Mouse (Mus musculus) cerebellum, adult 2 months (tissue): Measurements from ENCODE around the gene Nod1. TPM values are rescaled to one million over a fixed set of nuclear protein-coding genes. Genes with fewer than 3 reads are reported as not detected.
A peak's percentile ranks its signal among the peaks of the same experiment; 100 is the strongest.

Experiments
- DNase-seq, 2 experiments: peaks; one replicate each; pipeline ENCODE4 v3.0.0; 2021
- H3K27ac ChIP-seq: fragments of 200-500 bp; 2 replicates; pipeline ENCODE4 v1.5.1; 2012; ENCODE audit warnings: low read length, control low read depth, inconsistent platforms; ENCODE audit not compliant: insufficient read depth
- H3K27me3 ChIP-seq: fragments of 200-500 bp; 2 replicates; pipeline ENCODE4 v1.6.1; 2012; ENCODE audit warnings: inconsistent platforms, mild to moderate bottlenecking, low read length, moderate library complexity; ENCODE audit not compliant: control insufficient read depth, insufficient read depth
- H3K4me1 ChIP-seq: fragments of 200-500 bp; 2 replicates; pipeline ENCODE4 v1.6.1; 2011; ENCODE audit warnings: low read length; ENCODE audit not compliant: control insufficient read depth, insufficient read depth
- H3K4me3 ChIP-seq: fragments of 200-500 bp; replicated peaks from 2 replicates; pipeline ENCODE3; 2011; ENCODE audit warnings: mild to moderate bottlenecking, low read depth, low read length, control low read depth; ENCODE audit not compliant: insufficient read depth
- CTCF ChIP-seq: fragments of 200-500 bp; IDR thresholded peaks from 2 replicates; pipeline ENCODE4 v1.5.1; 2011; ENCODE audit warnings: low read depth, mild to moderate bottlenecking, control low read depth, low read length, moderate library complexity, borderline replicate concordance; ENCODE audit not compliant: insufficient read depth
- POLR2A ChIP-seq: fragments of 200-500 bp; IDR thresholded peaks from 2 replicates; pipeline ENCODE4 v1.6.1; 2011; ENCODE audit warnings: low read length, control low read depth, borderline replicate concordance; ENCODE audit not compliant: insufficient read depth
- WGBS: fragments of 180-500 bp; shearing (Covaris S2); methylation state at CpG from one replicate; pipeline ENCODE4 v1.1.7; 2018; 5-methylcytosine and 5-hydroxymethylcytosine counted together
- polyA plus RNA-seq: library from polyadenylated mRNA; depleted of rRNA; stranded (reverse); fragments of >200 nt; gene quantifications from 2 replicates; pipeline ENCODE4 v1.2.3, GENCODE M21; 2012; rRNA removed

Gene Nod1
- polyA plus RNA-seq: 6.6 and 8.0 TPM in 2 replicates

GRCm38 (mm10) chr6:54972111-54972928 is at the start of gene Nod1:
Nod1 (minus strand) TSS chr6:54972612.
- no peaks in the 10 kb centered on the region for H3K27me3 ChIP-seq
- no peaks in the 10 kb centered on the region; the same call in 1 of the 2 replicates for H3K4me1 ChIP-seq
- TF ChIP-seq CTCF: no peak
- no peak within 1 kb of the TSS for H3K27ac ChIP-seq
- peak; percentile 52 to 56 for DNase-seq
- peak within 1 kb of the TSS; percentile 66 for H3K4me3 ChIP-seq
- 2% methylated on average over 53 of the region's 53 CpGs for WGBS

DNA sequence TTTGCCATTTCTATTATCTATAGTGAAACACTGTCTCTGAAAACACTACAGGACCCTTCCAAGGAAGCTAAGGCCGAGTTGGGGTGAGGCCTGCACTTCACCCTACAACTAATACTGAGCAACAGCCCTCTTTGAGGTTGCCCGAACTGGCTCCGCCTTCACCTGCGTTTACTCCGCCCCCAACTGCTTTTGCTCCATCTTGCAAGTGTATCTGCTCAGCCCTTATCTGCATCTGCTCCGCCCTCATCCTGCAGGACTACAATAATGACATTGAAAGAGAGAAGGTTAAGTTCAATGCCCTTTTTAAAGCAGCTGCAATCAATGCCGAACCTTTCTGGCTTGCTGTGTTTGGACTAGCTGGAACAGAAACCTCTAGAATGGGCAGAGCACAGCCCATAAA is 49.4 kb upstream of the Nod1 start:
- TF ChIP-seq POLR2A (no peak), CTCF (no peak)
- 89% methylated on average over 7 of the region's 7 CpGs for WGBS
- no peak overlapping the region for H3K27ac ChIP-seq
- H3K27me3 ChIP-seq: no peaks in the 10 kb centered on the region
- no peaks in the 10 kb centered on the region for H3K4me1 ChIP-seq
- H3K4me3 ChIP-seq: no peak overlapping the region
- DNase-seq: no peak

GRCm38 (mm10) chr6:55018417-55018816 is 46.0 kb upstream of the Nod1 start:
- H3K4me1 ChIP-seq: no peaks in the 10 kb centered on the region
- no peak for TF ChIP-seq CTCF
- WGBS: 86% methylated on average over 2 of the region's 2 CpGs
- no peak overlapping the region for H3K27ac ChIP-seq
- no peak overlapping the region for H3K4me3 ChIP-seq
- no peaks in the 10 kb centered on the region for H3K27me3 ChIP-seq
- no peak for DNase-seq

GRCm38 (mm10) chr6:55016710-55017583 is 44.5 kb upstream of the Nod1 start:
- no peak overlapping the region for H3K4me3 ChIP-seq
- H3K27me3 ChIP-seq: no peaks in the 10 kb centered on the region
- 30% methylated on average over 15 of the region's 15 CpGs for WGBS
- TF ChIP-seq POLR2A: no peak
- peak; percentile 87 for TF ChIP-seq CTCF
- no peaks in the 10 kb centered on the region for H3K4me1 ChIP-seq
- H3K27ac ChIP-seq: no peak overlapping the region
- DNase-seq: peak; percentile 58 to 60

DNA sequence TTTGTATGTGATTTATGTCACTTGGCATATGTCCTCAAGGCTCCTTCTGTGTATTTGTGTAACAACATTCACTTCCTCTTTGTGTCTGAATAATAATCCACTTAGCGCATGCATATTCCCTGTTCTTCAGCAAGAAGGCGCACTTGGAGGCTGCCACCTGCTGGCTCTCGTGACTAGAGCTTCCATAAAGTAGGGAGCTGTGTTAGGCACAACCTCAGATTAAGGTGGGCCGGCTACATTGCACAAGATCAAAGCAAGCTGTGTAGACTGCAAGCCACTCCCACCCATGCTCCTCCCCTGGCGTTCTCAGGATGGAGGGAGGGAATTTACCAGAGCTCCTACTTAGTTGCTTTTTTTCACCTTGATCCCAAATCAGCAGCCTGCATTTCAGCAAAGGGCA is 43.8 kb upstream of the Nod1 start:
- Histone ChIP-seq H3K27me3 (no peaks in the 10 kb centered on the region), H3K4me1 (no peaks in the 10 kb centered on the region), H3K27ac (no peak overlapping the region), H3K4me3 (no peak overlapping the region)
- peak; percentile 28; the same call in 1 of the 2 replicates for TF ChIP-seq CTCF
- TF ChIP-seq POLR2A: no peak
- no peak for DNase-seq
- WGBS: 33% methylated on average over 5 of the region's 5 CpGs

DNA sequence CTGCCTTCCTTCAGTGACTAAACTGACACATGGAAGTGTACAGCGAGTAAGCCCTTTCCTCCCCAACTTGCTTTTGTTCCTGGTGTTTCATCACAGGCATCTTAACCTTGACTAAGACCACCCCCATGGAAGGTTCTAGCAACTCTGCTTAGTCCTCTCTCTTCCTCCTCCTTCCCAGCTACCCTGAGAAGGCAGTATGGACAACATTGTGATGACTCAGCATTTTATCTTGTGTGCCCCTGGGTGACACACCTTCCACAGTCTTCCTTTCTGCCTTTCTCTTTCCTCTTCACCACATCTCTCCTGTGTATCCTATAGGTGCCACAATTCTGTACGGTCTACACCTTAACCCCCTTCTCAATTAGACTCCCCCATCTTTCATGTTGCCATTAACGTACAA is 41.8 kb upstream of the Nod1 start:
- TF ChIP-seq CTCF (no peak), POLR2A (no peak)
- DNase-seq: no peak
- Histone ChIP-seq H3K4me1 (no peaks in the 10 kb centered on the region), H3K27ac (no peak overlapping the region), H3K4me3 (no peak overlapping the region), H3K27me3 (no peaks in the 10 kb centered on the region)
- 86% methylated on average over 3 of the region's 3 CpGs for WGBS

GRCm38 (mm10) chr6:55012516-55012915 is 40.1 kb upstream of the Nod1 start:
- no peaks in the 10 kb centered on the region for H3K27me3 ChIP-seq
- no peak for DNase-seq
- TF ChIP-seq POLR2A: no peak
- no peak for TF ChIP-seq CTCF
- 80% methylated on average over 7 of the region's 7 CpGs for WGBS
- no peak overlapping the region for H3K4me3 ChIP-seq
- H3K27ac ChIP-seq: no peak overlapping the region
- no peaks in the 10 kb centered on the region for H3K4me1 ChIP-seq

- no peak for TF ChIP-seq CTCF
- no peak for TF ChIP-seq POLR2A
- H3K27me3 ChIP-seq: no peaks in the 10 kb centered on the region
- H3K4me1 ChIP-seq: no peaks in the 10 kb centered on the region
- no peak overlapping the region for H3K27ac ChIP-seq
- no peak overlapping the region for H3K4me3 ChIP-seq
- WGBS: 66% methylated on average over 4 of the region's 4 CpGs
- no peak for DNase-seq
Observed at GRCm38 (mm10) chr6:55010330-55011091, 38.1 kb upstream of the Nod1 start.
